Mouse (Mus musculus): ENCODE measurements around the gene Gm38394.

GRCm38 (mm10) chr1:133656811-133657210 is 4.3 kb downstream of the Gm38394 start:
- no peak for TF ChIP-seq POLR2A (IDR thresholded peaks at IDR 0.05; ENCODE audit: control insufficient read depth, low read depth, low read length)
- TF ChIP-seq CTCF (IDR thresholded peaks at IDR 0.05; ENCODE audit: control insufficient read depth, insufficient read depth, insufficient replicate concordance, low read depth, low read length) = no peak
